Mouse (Mus musculus): ENCODE measurements around the gene Nfat5. TPM values are rescaled to one million over a fixed set of nuclear protein-coding genes. Genes with fewer than 3 reads are reported as not detected.
A peak's percentile ranks its signal among the peaks of the same experiment; 100 is the strongest.

The Nfat5 gene
- total RNA-seq, 2 experiments from 2014 or later: 54.8 to 60.3 TPM

- DNase-seq (ENCODE audit: extremely low spot score in 1 of 2, low spot score in 2 of 2): peak; percentile 31 to 39
- intact Hi-C loops (cut with DNase I): loop anchor here (1.0 to 5.0 kb wide), 2 partner anchors 37 to 88 kb away; no protein-coding TSS in a partner anchor
- H3K4me3 ChIP-seq: peak overlapping the region; percentile 77
- TF ChIP-seq CTCF (IDR thresholded peaks at IDR 0.05): no peak
- H3K27ac ChIP-seq: peak overlapping the region; percentile 98
Observed at GRCm38 (mm10) chr8:107293641-107294628, 665 bp downstream of the Nfat5 start.

- intact Hi-C loops (cut with DNase I): no loop called here
- peak overlapping the region; percentile 98 for H3K27ac ChIP-seq
- TF ChIP-seq CTCF (IDR thresholded peaks at IDR 0.05): no peak
Observed at GRCm38 (mm10) chr8:107295450-107295849, 2.2 kb downstream of the Nfat5 start.

GRCm38 (mm10) chr8:107311876-107312275 lies 18.6 kb downstream of the Nfat5 start:
- intact Hi-C loops (cut with DNase I): no loop called here
- Histone ChIP-seq H3K4me3 (no peak overlapping the region), H3K27ac (no peak overlapping the region)
- no peak for DNase-seq (ENCODE audit: extremely low spot score in 1 of 2, low spot score in 2 of 2)
- TF ChIP-seq CTCF (IDR thresholded peaks at IDR 0.05): no peak

More at GRCm38 (mm10) chr8:107295450-107295849, 2.2 kb downstream of the Nfat5 start:
- DNase-seq (ENCODE audit: extremely low spot score in 1 of 2, low spot score in 2 of 2): no peak
- H3K4me3 ChIP-seq: peak overlapping the region; percentile 77

GRCm38 (mm10) chr8:107324142-107324541 lies 30.9 kb downstream of the Nfat5 start:
- peak; percentile 95 for TF ChIP-seq CTCF (IDR thresholded peaks at IDR 0.05)
- intact Hi-C loops (cut with DNase I): loop anchor here (1.0 to 5.0 kb wide), 3 partner anchors 142 to 220 kb away; no protein-coding TSS in a partner anchor
- DNase-seq (ENCODE audit: extremely low spot score in 1 of 2, low spot score in 2 of 2): peak; percentile 72 to 77
- Histone ChIP-seq H3K27ac (no peak overlapping the region), H3K4me3 (no peak overlapping the region)

- Histone ChIP-seq H3K4me3 (no peak overlapping the region), H3K27ac (no peak overlapping the region)
- intact Hi-C loops (cut with DNase I): no loop called here
- DNase-seq (ENCODE audit: extremely low spot score in 1 of 2, low spot score in 2 of 2): no peak
- no peak; the same call in 1 of the 2 replicates for TF ChIP-seq CTCF (IDR thresholded peaks at IDR 0.05)
Observed at GRCm38 (mm10) chr8:107329595-107329994, 36.3 kb downstream of the Nfat5 start.

GRCm38 (mm10) chr8:107336480-107336879 lies 43.2 kb downstream of the Nfat5 start:
- intact Hi-C loops (cut with DNase I): no loop called here
- no peak for TF ChIP-seq CTCF (IDR thresholded peaks at IDR 0.05)
- Histone ChIP-seq H3K27ac (no peak overlapping the region), H3K4me3 (no peak overlapping the region)
- DNase-seq (ENCODE audit: extremely low spot score in 1 of 2, low spot score in 2 of 2): no peak

GRCm38 (mm10) chr8:107370311-107370710 lies 77.0 kb downstream of the Nfat5 start:
- DNase-seq (ENCODE audit: extremely low spot score in 1 of 2, low spot score in 2 of 2): no peak
- intact Hi-C loops (cut with DNase I): no loop called here
- TF ChIP-seq CTCF (IDR thresholded peaks at IDR 0.05): no peak
- Histone ChIP-seq H3K27ac (no peak overlapping the region), H3K4me3 (no peak overlapping the region)

GRCm38 (mm10) chr8:107377346-107377745 lies 84.1 kb downstream of the Nfat5 start:
- DNase-seq (ENCODE audit: extremely low spot score in 1 of 2, low spot score in 2 of 2): no peak
- TF ChIP-seq CTCF (IDR thresholded peaks at IDR 0.05): no peak
- intact Hi-C loops (cut with DNase I): no loop called here
- Histone ChIP-seq H3K4me3 (no peak overlapping the region), H3K27ac (no peak overlapping the region)

GRCm38 (mm10) chr8:107380734-107381133 lies 87.5 kb downstream of the Nfat5 start:
- TF ChIP-seq CTCF (IDR thresholded peaks at IDR 0.05): no peak
- intact Hi-C loops (cut with DNase I): no loop called here
- no peak for DNase-seq (ENCODE audit: extremely low spot score in 1 of 2, low spot score in 2 of 2)
- H3K27ac ChIP-seq: no peak overlapping the region
- H3K4me3 ChIP-seq: no peak overlapping the region

GRCm38 (mm10) chr8:107381666-107382065 lies 88.4 kb downstream of the Nfat5 start:
- Histone ChIP-seq H3K27ac (no peak overlapping the region), H3K4me3 (no peak overlapping the region)
- DNase-seq (ENCODE audit: extremely low spot score in 1 of 2, low spot score in 2 of 2): no peak
- intact Hi-C loops (cut with DNase I): no loop called here
- TF ChIP-seq CTCF (IDR thresholded peaks at IDR 0.05): no peak

- intact Hi-C loops (cut with DNase I): no loop called here
- TF ChIP-seq CTCF (IDR thresholded peaks at IDR 0.05): no peak
- no peak for DNase-seq (ENCODE audit: extremely low spot score in 1 of 2, low spot score in 2 of 2)
- Histone ChIP-seq H3K4me3 (no peak overlapping the region), H3K27ac (no peak overlapping the region)
Observed at GRCm38 (mm10) chr8:107382898-107383297, 89.6 kb downstream of the Nfat5 start.

GRCm38 (mm10) chr8:107384651-107385050 lies 91.4 kb downstream of the Nfat5 start:
- no peak overlapping the region for H3K27ac ChIP-seq
- intact Hi-C loops (cut with DNase I): no loop called here
- no peak for TF ChIP-seq CTCF (IDR thresholded peaks at IDR 0.05)
- no peak for DNase-seq (ENCODE audit: extremely low spot score in 1 of 2, low spot score in 2 of 2)
- no peak overlapping the region for H3K4me3 ChIP-seq

Data from left cerebral cortex, adult 2 months (tissue).